Mouse (Mus musculus) testis, adult 2 months (tissue): ENCODE measurements around the gene Cntf. TPM values are rescaled to one million over a fixed set of nuclear protein-coding genes. Genes with fewer than 3 reads are reported as not detected.
"Not testable (repeated sequence)": the region's sequence is repeated elsewhere in the genome, so short reads cannot be mapped to it uniquely, and the experiment has no call there.

Experiments used
- H3K27ac ChIP-seq: fragments of 200-500 bp; 2 replicates; pipeline ENCODE4 v1.5.1; 2012; ENCODE audit warnings: low read depth, low read length; ENCODE audit not compliant: control insufficient read depth, insufficient read depth
- H3K27me3 ChIP-seq: fragments of 200-500 bp; 2 replicates; pipeline ENCODE4 v1.6.1; 2012; ENCODE audit warnings: mild to moderate bottlenecking, low read length, moderate library complexity; ENCODE audit not compliant: control insufficient read depth, insufficient read depth
- H3K36me3 ChIP-seq: fragments of 200-500 bp; 2 replicates; pipeline ENCODE4 v1.6.1; 2012; ENCODE audit warnings: mild to moderate bottlenecking, low read length; ENCODE audit not compliant: control insufficient read depth, insufficient read depth
- H3K4me1 ChIP-seq: fragments of 200-500 bp; 2 replicates; pipeline ENCODE4 v1.6.1; 2012; ENCODE audit warnings: low read length; ENCODE audit not compliant: control insufficient read depth, insufficient read depth
- H3K4me3 ChIP-seq: fragments of 200-500 bp; 2 replicates; pipeline ENCODE4 v1.5.1; 2012; ENCODE audit warnings: low read depth, mild to moderate bottlenecking, low read length, moderate library complexity, mixed read lengths; ENCODE audit not compliant: control insufficient read depth
- CTCF ChIP-seq: fragments of 200-500 bp; IDR thresholded peaks from 2 replicates; pipeline ENCODE4 v1.5.1; 2012; ENCODE audit warnings: low read depth, mild to moderate bottlenecking, inconsistent platforms, low read length, moderate library complexity; ENCODE audit not compliant: control insufficient read depth, insufficient read depth, insufficient replicate concordance
- POLR2A ChIP-seq: fragments of 200-500 bp; IDR thresholded peaks from 2 replicates; pipeline ENCODE4 v1.6.1; 2012; ENCODE audit warnings: low read depth, mild to moderate bottlenecking, inconsistent platforms, low read length, moderate library complexity; ENCODE audit not compliant: control insufficient read depth
- polyA plus RNA-seq: library from polyadenylated mRNA; depleted of rRNA; stranded (reverse); fragments of >200 nt; gene quantifications from 2 replicates; pipeline ENCODE4 v1.2.3, GENCODE M21; 2012

Gene Cntf
- polyA plus RNA-seq, 1 experiment: 3.1 TPM

GRCm38 (mm10) chr19:12762212-12763130, 3.0 kb downstream of the Cntf start:
- TF ChIP-seq CTCF (no peak), POLR2A (no peak)
- Histone ChIP-seq H3K4me1 (no peaks in the 10 kb centered on the region), H3K27me3 (no peaks in the 10 kb centered on the region), H3K27ac (no peak overlapping the region), H3K4me3 (no peak overlapping the region), H3K36me3 (no peaks in the 10 kb centered on the region)

GRCm38 (mm10) chr19:12759656-12760055, 5.8 kb downstream of the Cntf start:
- H3K27me3 ChIP-seq: no peaks in the 10 kb centered on the region
- no peak overlapping the region for H3K4me3 ChIP-seq
- H3K27ac ChIP-seq: no peak overlapping the region
- TF ChIP-seq CTCF: no peak
- TF ChIP-seq POLR2A: no peak
- no peaks in the 10 kb centered on the region for H3K4me1 ChIP-seq
- H3K36me3 ChIP-seq: no peaks in the 10 kb centered on the region

GRCm38 (mm10) chr19:12758936-12759478, 6.4 kb downstream of the Cntf start:
- no peaks in the 10 kb centered on the region for H3K27me3 ChIP-seq
- H3K27ac ChIP-seq: no peak overlapping the region
- H3K4me3 ChIP-seq: no peak overlapping the region
- H3K36me3 ChIP-seq: no peaks in the 10 kb centered on the region
- H3K4me1 ChIP-seq: no peaks in the 10 kb centered on the region
- TF ChIP-seq CTCF: no peak
- TF ChIP-seq POLR2A: no peak

- TF ChIP-seq CTCF (no peak), POLR2A (no peak)
- no peak overlapping the region for H3K4me3 ChIP-seq
- H3K27me3 ChIP-seq: no peaks in the 10 kb centered on the region
- H3K36me3 ChIP-seq: no peaks in the 10 kb centered on the region
- no peak overlapping the region for H3K27ac ChIP-seq
- H3K4me1 ChIP-seq: no peaks in the 10 kb centered on the region
Observed at GRCm38 (mm10) chr19:12756286-12756685, 9.1 kb downstream of the Cntf start.

GRCm38 (mm10) chr19:12731950-12732349, 33.5 kb downstream of the Cntf start:
- H3K4me3 ChIP-seq: no peak overlapping the region
- TF ChIP-seq POLR2A (no peak), CTCF (no peak)
- H3K4me1 ChIP-seq: no peaks in the 10 kb centered on the region
- no peak overlapping the region for H3K27ac ChIP-seq
- H3K36me3 ChIP-seq: no peaks in the 10 kb centered on the region
- no peaks in the 10 kb centered on the region for H3K27me3 ChIP-seq

GRCm38 (mm10) chr19:12731036-12731435, 34.4 kb downstream of the Cntf start:
- Histone ChIP-seq H3K27ac (no peak overlapping the region), H3K4me1 (no peaks in the 10 kb centered on the region), H3K36me3 (no peaks in the 10 kb centered on the region), H3K27me3 (no peaks in the 10 kb centered on the region), H3K4me3 (no peak overlapping the region)
- TF ChIP-seq POLR2A: no peak
- no peak for TF ChIP-seq CTCF

GRCm38 (mm10) chr19:12725851-12726250, 39.6 kb downstream of the Cntf start:
- H3K36me3 ChIP-seq: no peaks in the 10 kb centered on the region
- H3K4me3 ChIP-seq: no peak overlapping the region
- H3K27me3 ChIP-seq: no peaks in the 10 kb centered on the region
- H3K4me1 ChIP-seq: no peaks in the 10 kb centered on the region
- H3K27ac ChIP-seq: no peak overlapping the region
- TF ChIP-seq POLR2A: no peak
- no peak for TF ChIP-seq CTCF

GRCm38 (mm10) chr19:12722308-12722707, 43.1 kb downstream of the Cntf start:
- Histone ChIP-seq H3K27ac (no peak overlapping the region), H3K36me3 (no peaks in the 10 kb centered on the region), H3K4me1 (no peaks in the 10 kb centered on the region), H3K27me3 (no peaks in the 10 kb centered on the region), H3K4me3 (no peak overlapping the region)
- TF ChIP-seq POLR2A: no peak
- 0 out of 2 replicates have a peak, but pooled peaks have one; percentile 3 for TF ChIP-seq CTCF

- not testable (repeated sequence) for H3K4me3 ChIP-seq, H3K4me1 ChIP-seq, H3K27ac ChIP-seq, H3K27me3 ChIP-seq, H3K36me3 ChIP-seq
Observed at GRCm38 (mm10) chr19:12721596-12721995, 43.8 kb downstream of the Cntf start.

- not testable (repeated sequence) for H3K27ac ChIP-seq, H3K4me3 ChIP-seq, H3K27me3 ChIP-seq, H3K36me3 ChIP-seq, H3K4me1 ChIP-seq
Observed at GRCm38 (mm10) chr19:12720919-12721318, 44.5 kb downstream of the Cntf start.
